In the genomic region with DNA sequence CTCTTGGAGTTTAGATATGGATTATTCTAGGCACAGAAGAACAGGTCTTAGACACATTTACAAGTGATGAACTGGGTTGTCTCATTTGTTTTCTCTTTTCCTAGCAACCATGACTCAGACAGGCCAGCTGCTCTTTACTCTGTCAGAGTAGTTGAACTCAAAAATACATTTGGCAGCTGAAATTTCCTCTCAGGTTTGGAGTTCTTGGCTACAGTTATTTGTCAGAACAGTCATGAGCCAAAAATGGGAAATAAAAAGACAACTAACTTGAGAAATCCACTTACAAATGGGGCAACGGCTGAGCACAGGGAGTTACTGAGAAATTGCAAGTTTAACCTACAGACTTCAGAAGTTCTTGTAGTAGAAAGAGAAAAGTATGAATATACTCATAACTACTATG, we compare ENCODE assay signal across 19 mouse cellular contexts.
DNase-seq lines count a peak whose midpoint lies in the region; ATAC-seq lines count a peak whose summit lies in the region.
"Had no signal": no experiment of that assay in that cellular context is flagged by ENCODE, and none has a peak within 500 bp of the region (broad histone marks: within the 10 kb centered on the region; RNA-seq: fewer than 3 reads in every experiment).

No protein-coding gene starts in this region.

- no peak overlapping the region for H3K27ac ChIP-seq in hindbrain, embryonic 13.5 days
- H3K27ac ChIP-seq: heart, embryonic 13.5 days; hindbrain, embryonic 12.5 days; lung, embryonic 15.5 days had no signal

- H3K4me2 ChIP-seq in hindbrain, embryonic 13.5 days: no peak overlapping the region
- H3K4me2 ChIP-seq: heart, embryonic 13.5 days; hindbrain, embryonic 12.5 days; liver, embryonic 11.5 days; lung, embryonic 15.5 days had no signal

- DNase-seq in gastrocnemius, adult 18-20 months (ENCODE audit: low spot score): peak; percentile 1
- DNase-seq in gastrocnemius, postnatal 14 days: no peak
- peak; percentile 76 for DNase-seq in Muller cell, postnatal 12 days (ENCODE audit: inconsistent ontology term)
- peak; percentile 39 to 44 for DNase-seq in layer of hippocampus, adult 8-10 months (ENCODE audit: low spot score in 2 of 2)
- peak; percentile 40 to 57 for DNase-seq in left cerebral cortex, postnatal 36 days (ENCODE audit: low spot score in 2 of 2)
- no peak for DNase-seq in thymus, postnatal 25 days
- DNase-seq in gastrocnemius, postnatal 36 days: no peak
- DNase-seq: adrenal gland, postnatal 10 days; B cell, adult 2 months; cerebellum, adult 9-10 months; gastrocnemius, postnatal 10 days; kidney, postnatal 4 days; thymus, postnatal 14 days had no signal

- no peak overlapping the region for H3K9ac ChIP-seq in hindbrain, embryonic 13.5 days
- H3K9ac ChIP-seq: heart, embryonic 13.5 days; hindbrain, embryonic 12.5 days; lung, embryonic 15.5 days had no signal

- no peak overlapping the region for H3K4me3 ChIP-seq in hindbrain, embryonic 13.5 days
- H3K4me3 ChIP-seq: heart, embryonic 13.5 days; hindbrain, embryonic 12.5 days; lung, embryonic 15.5 days had no signal

- intact Hi-C loops in gastrocnemius, postnatal 14 days (cut with DNase I; ENCODE audit: low total_unique reads): no loop called here
- intact Hi-C loops in left cerebral cortex, postnatal 36 days (cut with DNase I): no loop called here
- intact Hi-C loops in gastrocnemius, postnatal 36 days (cut with DNase I): no loop called here

- no peaks in the 10 kb centered on the region for H3K36me3 ChIP-seq in hindbrain, embryonic 13.5 days
- H3K36me3 ChIP-seq: heart, embryonic 13.5 days; hindbrain, embryonic 12.5 days; lung, embryonic 15.5 days had no signal

- no peaks in the 10 kb centered on the region for H3K4me1 ChIP-seq in hindbrain, embryonic 13.5 days (replicated peaks)
- H3K4me1 ChIP-seq: heart, embryonic 13.5 days; hindbrain, embryonic 12.5 days; lung, embryonic 15.5 days had no signal

- no peak for ATAC-seq in hindbrain, embryonic 13.5 days (ENCODE audit: low FRiP score)
- ATAC-seq: intestine, embryonic 16.5 days had no signal

- WGBS in hindbrain, embryonic 13.5 days: 93% methylated on average over 1 of the region's 1 CpGs

- H3K9me3 ChIP-seq in hindbrain, embryonic 13.5 days: no peaks in the 10 kb centered on the region
- H3K9me3 ChIP-seq: heart, embryonic 13.5 days; hindbrain, embryonic 12.5 days; lung, embryonic 15.5 days had no signal

- H3K27me3 ChIP-seq in hindbrain, embryonic 13.5 days: no peaks in the 10 kb centered on the region
- H3K27me3 ChIP-seq: heart, embryonic 13.5 days; hindbrain, embryonic 12.5 days; lung, embryonic 15.5 days had no signal

Comparison
In these comparisons a context has a peak if more than half of its experiments do, and no peak if none do; other contexts are left out.
1. DNase-seq: peak in gastrocnemius, adult 18-20 months (single experiment), Muller cell, postnatal 12 days (single experiment), layer of hippocampus, adult 8-10 months (2 of 2) and left cerebral cortex, postnatal 36 days (2 of 2); none in gastrocnemius, postnatal 14 days (single experiment), thymus, postnatal 25 days (single experiment) and gastrocnemius, postnatal 36 days (0 of 2).